Mouse (Mus musculus) cerebellum, adult 2 months (tissue): ENCODE results near the gene Ppp4r3a.

Source experiments
- CTCF ChIP-seq: fragments of 200-500 bp; IDR thresholded peaks from 2 replicates; pipeline ENCODE4 v1.5.1; 2011; ENCODE audit warnings: low read depth, mild to moderate bottlenecking, control low read depth, low read length, moderate library complexity, borderline replicate concordance; ENCODE audit not compliant: insufficient read depth
- POLR2A ChIP-seq: fragments of 200-500 bp; IDR thresholded peaks from 2 replicates; pipeline ENCODE4 v1.6.1; 2011; ENCODE audit warnings: low read length, control low read depth, borderline replicate concordance; ENCODE audit not compliant: insufficient read depth

DNA sequence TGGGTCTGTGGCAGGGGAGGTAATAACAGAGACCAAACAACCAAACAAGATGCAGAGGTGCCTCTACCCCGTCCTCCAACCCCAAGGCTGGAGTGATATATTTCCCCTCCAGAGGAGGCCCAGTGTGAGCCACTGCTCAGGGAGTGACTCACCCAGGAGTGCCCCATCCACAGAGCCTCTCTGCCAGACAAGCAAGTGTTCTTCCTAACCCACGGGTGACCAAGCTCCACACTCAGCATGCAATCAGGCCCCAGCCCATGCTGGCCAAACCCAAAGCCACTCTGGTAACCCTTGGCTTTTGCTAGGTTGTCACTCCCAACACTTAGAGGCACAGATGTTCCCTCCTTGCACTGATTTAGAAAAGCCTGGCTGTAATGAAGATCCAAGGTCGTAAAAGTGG is 90.4 kb downstream of the Ppp4r3a start:
- TF ChIP-seq CTCF (no peak), POLR2A (no peak)
